Mouse (Mus musculus): ENCODE data around the gene Ccdc22.

The Ccdc22 gene

GRCm38 (mm10) chrX:7604879-7605574 lies at the start of gene Ccdc22:
TSS of gene Ccdc22 (minus strand) at chrX:7605517.
- peak; percentile 84 for DNase-seq (ENCODE audit: low read depth, low spot score)

GRCm38 (mm10) chrX:7648671-7649304 lies 43.5 kb upstream of the Ccdc22 start:
- peak; percentile 95 for DNase-seq (ENCODE audit: low read depth, low spot score)

GRCm38 (mm10) chrX:7645349-7645748 lies 40.0 kb upstream of the Ccdc22 start:
- peak; percentile 85 for DNase-seq (ENCODE audit: low read depth, low spot score)

- DNase-seq (ENCODE audit: low read depth, low spot score): no peak
Measured at GRCm38 (mm10) chrX:7640785-7641184, 35.5 kb upstream of the Ccdc22 start.

DNA sequence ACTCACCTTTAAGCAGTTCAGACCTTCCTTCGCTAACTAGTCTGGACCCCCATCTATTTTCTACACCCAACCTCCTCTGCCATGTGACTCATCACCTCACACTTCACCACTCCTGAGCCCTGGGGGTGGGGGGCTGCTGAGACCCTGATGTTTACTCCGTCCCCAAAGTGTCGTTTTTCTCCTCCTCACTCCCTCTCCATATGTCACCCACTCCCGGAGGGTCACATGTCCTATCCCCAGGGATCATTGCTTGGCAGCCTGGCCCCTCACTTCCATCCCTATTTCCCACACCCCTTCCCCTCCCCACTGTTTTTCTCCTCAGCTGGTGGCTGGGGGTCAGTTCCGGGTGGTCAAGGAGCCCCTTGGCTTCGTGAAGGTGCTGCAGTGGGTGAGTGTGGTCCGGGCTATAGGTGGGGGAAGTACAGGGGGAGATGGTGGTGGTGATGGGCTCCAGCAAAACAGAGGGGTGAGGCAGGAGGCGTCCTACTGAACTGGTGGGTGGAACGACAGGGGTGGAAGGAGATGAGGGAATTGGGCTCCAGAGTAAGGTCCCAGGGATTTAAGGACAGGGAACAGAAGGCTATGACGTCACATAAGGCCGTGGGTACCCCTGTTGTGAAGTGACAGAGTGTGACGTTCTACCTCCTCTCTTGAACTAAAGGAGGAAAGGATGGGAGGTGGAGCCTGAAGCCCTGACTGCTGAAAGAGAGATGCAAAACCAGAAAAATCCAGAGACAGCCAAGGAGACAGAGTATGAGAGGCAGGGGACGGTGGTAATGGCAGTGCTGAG lies 34.4 kb upstream of the Ccdc22 start:
- DNase-seq (ENCODE audit: low read depth, low spot score): no peak

GRCm38 (mm10) chrX:7638401-7639091 lies 33.2 kb upstream of the Ccdc22 start, which contains the start of gene Syp:
TSS of gene Syp (plus strand) at chrX:7638471.
- DNase-seq (ENCODE audit: low read depth, low spot score): peak; percentile 78

DNA sequence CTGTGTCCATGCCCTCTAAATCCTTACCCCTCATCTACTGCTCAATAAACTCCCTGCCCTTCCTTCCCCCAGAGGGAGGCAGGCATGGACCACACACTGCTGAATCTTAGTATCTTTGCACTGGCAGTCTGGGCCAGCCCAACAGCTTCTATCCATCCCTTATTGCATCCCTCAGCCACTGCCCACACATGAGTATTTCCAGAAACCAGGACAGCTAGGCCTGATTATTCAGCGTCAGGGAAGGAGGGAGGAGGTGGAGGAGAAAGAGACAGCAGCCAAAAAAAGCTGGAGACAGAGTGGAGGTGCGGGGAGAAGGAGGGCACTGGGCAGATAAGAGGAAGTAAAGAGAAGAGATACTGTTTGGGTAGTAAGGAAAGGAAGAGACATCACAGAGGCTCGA lies 29.8 kb upstream of the Ccdc22 start:
- no peak for DNase-seq (ENCODE audit: low read depth, low spot score)

DNA sequence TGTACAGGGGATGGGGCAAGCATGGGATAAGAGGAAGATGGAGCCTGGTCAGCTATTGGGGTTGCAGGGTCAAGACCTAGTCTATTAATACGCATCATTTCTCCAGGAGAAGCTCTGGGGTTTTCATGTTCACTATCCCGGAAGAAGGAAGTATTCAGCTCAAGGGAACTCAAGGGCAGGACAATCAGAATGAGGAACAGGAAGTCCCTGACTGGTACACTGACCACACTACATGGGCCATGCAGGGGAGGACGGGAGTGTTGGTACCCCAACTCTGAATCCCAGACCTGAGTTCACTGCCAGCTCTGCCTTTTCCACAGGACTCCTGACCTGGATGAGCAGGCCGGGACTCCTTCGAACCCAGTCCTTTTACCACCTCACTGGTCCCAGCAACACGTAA lies 27.2 kb upstream of the Ccdc22 start:
- DNase-seq (ENCODE audit: low read depth, low spot score): no peak

GRCm38 (mm10) chrX:7617889-7618551 lies 12.7 kb upstream of the Ccdc22 start:
- DNase-seq (ENCODE audit: low read depth, low spot score): peak; percentile 68

- DNase-seq (ENCODE audit: low read depth, low spot score): no peak
Measured at GRCm38 (mm10) chrX:7610536-7611258, 5.4 kb upstream of the Ccdc22 start.

- no peak for DNase-seq (ENCODE audit: low read depth, low spot score)
Measured at GRCm38 (mm10) chrX:7610035-7610434, 4.7 kb upstream of the Ccdc22 start.

GRCm38 (mm10) chrX:7606783-7607182 lies 1.5 kb upstream of the Ccdc22 start, which contains the start of gene Cacna1f:
TSS of gene Cacna1f (plus strand) at chrX:7607083.
- DNase-seq (ENCODE audit: low read depth, low spot score): no peak

- peak; percentile 32 for DNase-seq (ENCODE audit: low read depth, low spot score)
Measured at GRCm38 (mm10) chrX:7605575-7605941, 241 bp upstream of the Ccdc22 start.

DNA sequence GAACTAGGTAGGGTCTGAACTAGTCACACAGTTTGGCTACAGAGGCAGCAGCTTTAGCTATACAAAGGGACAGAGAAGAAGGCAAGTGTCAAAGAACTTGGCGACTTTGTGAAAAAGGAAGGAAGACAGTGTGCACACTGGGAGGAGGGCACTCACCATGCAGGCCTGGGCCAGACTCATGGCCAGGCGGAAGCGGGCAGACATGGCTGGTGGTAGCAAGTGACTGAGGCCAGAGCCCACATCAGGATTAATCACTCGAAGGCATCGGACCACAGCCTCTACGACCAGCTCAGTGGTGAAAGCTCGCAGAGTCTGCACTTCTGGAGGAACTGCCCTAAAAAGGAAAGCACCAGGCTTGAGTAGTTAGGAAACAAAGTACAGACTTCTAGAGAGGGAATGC lies 1.3 kb downstream of the Ccdc22 start:
- no peak for DNase-seq (ENCODE audit: low read depth, low spot score)

DNA sequence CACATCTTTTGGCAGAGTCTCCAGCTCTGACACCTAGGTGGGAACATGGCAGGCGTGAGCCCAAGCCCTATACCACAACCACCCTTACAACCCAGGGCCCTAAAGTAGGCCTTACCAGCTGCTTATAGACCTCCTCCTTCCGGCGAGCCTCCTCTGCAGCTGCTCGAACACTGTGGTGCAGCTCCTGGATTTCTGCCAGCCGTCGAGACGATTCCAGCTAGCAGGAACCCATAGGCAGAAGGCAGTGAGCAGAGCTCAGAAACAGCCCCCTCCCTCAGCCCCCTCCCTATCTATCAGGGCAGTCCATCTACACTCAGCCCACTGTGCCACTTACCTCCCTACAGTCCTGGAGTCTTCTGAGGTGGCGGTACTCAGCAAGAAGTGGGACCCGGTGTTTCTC lies 9.9 kb downstream of the Ccdc22 start:
- no peak for DNase-seq (ENCODE audit: low read depth, low spot score)

GRCm38 (mm10) chrX:7586356-7586755 lies 19.0 kb downstream of the Ccdc22 start:
- DNase-seq (ENCODE audit: low read depth, low spot score): peak; percentile 21

DNA sequence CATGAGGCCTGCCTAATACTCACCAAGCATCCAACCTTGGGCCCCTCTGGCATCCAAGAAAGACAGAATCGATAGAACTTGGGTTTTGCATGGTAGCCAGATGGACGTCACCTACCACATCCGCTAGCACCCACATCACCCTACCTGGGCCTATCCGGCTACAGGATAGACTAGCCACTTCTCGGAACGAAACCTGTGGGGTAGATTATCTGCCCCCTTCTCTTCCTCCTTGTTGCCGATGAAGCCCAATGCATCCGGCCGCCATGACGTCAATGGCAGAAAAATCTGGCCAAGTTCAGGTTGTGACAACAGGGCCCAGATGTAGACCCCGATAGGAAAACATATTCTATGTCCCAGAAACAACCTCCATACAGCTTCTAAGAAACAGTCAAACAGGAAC lies 21.4 kb downstream of the Ccdc22 start:
- no peak for DNase-seq (ENCODE audit: low read depth, low spot score)

- DNase-seq (ENCODE audit: low read depth, low spot score): no peak
Measured at GRCm38 (mm10) chrX:7581151-7581550, 24.2 kb downstream of the Ccdc22 start.

DNA sequence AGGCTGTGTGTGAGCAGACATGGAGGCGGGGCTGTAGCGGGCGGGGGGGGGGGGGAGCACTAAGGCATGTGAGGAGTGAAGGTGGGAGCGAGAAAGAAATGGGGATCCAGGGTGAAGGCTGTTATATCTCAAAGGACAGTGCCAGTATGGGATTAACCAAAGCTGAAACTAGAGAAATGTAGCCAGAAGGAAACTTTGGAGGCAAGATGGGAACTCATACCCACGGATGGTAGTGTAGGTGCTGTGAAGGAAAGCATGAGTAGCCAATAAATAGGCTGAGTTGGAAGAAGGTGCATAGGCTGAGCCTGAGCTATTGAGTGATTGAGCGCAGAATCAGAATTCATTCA lies 30.5 kb downstream of the Ccdc22 start:
- no peak for DNase-seq (ENCODE audit: low read depth, low spot score)

DNA sequence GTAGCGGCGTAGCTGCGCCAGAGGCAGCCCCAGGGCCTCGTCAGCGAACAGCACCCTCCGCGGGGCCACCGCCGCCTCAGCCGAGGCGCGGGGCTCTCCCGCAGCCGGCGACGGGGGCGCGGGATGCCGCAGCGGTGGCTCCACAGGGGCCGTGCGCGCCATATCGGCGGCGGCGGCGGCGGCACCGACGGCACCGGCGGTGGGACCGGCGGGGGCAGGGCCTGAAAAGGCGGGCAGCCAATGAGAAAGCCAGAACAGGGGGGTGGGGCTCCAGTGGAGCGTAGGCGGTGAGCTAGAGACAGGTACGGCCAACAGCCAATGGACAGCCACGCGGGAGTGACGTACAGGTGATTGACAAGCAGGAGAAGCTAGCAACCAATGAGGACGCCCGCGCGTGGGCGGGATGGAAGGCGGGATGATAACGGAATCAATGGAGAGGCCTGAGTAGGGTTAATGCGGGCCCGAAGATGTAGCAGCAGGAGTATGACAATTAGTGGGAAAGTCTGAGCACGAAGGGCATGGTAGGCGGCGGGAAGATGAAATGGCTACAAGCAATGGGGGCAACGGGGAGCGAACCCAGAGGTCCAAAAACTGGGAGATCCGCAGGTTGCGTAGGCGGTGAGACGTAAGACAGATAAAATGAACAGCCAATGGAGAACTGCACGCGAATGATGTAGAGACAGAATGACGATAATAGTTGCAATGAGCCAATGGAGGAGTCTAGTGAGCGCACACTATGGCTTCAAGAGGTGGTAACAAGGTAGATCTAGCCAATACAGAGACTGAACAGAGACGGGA lies 31.0 kb downstream of the Ccdc22 start, which contains the start of gene Ppp1r3f:
TSS of gene Ppp1r3f (minus strand) at position 197 of the 798 bp plus-strand sequence.
- DNase-seq (ENCODE audit: low read depth, low spot score): peak; percentile 98
